Mouse (Mus musculus) G1E-ER4 (cell line): Measurements from ENCODE around the gene Trappc5. TPM values are rescaled to one million over a fixed set of nuclear protein-coding genes. Genes with fewer than 3 reads are reported as not detected.

Source experiments
- GATA1 ChIP-seq: IDR thresholded peaks from one replicate; pipeline ENCODE4 v1.8.0; 2012; ENCODE audit warnings: low read length, inconsistent platforms
- polyA plus RNA-seq: library from polyadenylated mRNA; stranded (reverse); fragments of >175 nt; gene quantifications from 2 replicates; pipeline ENCODE4 v1.2.3, GENCODE M21; 2012

Gene Trappc5
- polyA plus RNA-seq, 1 experiment, result 22.4 TPM

- no peak for TF ChIP-seq GATA1
These were observed 25.4 kb downstream of the Trappc5 start for GRCm38 (mm10) chr8:3701491-3701890.

- TF ChIP-seq GATA1, result no peak
These were observed 29.6 kb downstream of the Trappc5 start for GRCm38 (mm10) chr8:3705711-3706110.

GRCm38 (mm10) chr8:3707611-3708010 lies 31.5 kb downstream of the Trappc5 start:
- TF ChIP-seq GATA1, result no peak

- no peak for TF ChIP-seq GATA1
These were observed 34.2 kb downstream of the Trappc5 start for GRCm38 (mm10) chr8:3710312-3710711.

GRCm38 (mm10) chr8:3711646-3712045 lies 35.5 kb downstream of the Trappc5 start:
- no peak for TF ChIP-seq GATA1

GRCm38 (mm10) chr8:3717321-3717954 lies 41.3 kb downstream of the Trappc5 start:
- no peak for TF ChIP-seq GATA1

GRCm38 (mm10) chr8:3718559-3718958 lies 42.5 kb downstream of the Trappc5 start:
- no peak for TF ChIP-seq GATA1

GRCm38 (mm10) chr8:3720551-3720950 lies 44.5 kb downstream of the Trappc5 start, which contains the start of gene Clec4g:
Gene Clec4g (minus strand): TSS chr8:3720651.
- TF ChIP-seq GATA1, result no peak

GRCm38 (mm10) chr8:3721041-3721440 lies 44.9 kb downstream of the Trappc5 start:
- TF ChIP-seq GATA1, result no peak

Other genes with a start within 250 kb of the Trappc5 start
- 0.45 and 0.79 TPM in 2 replicates for gene Pex11g, start 208.6 kb upstream of the Trappc5 start, polyA plus RNA-seq
- gene Tex45, start 205.4 kb upstream of the Trappc5 start, polyA plus RNA-seq, result 0.04 TPM in 1 of 2 replicates, not detected in the other
- gene Zfp358, start 183.2 kb upstream of the Trappc5 start, polyA plus RNA-seq, result 14.9 and 16.7 TPM in 2 replicates
- 106 and 187 TPM in 2 replicates for gene Mcoln1, start 175.8 kb upstream of the Trappc5 start, polyA plus RNA-seq
- gene Pnpla6, start 160.9 kb upstream of the Trappc5 start, polyA plus RNA-seq, result 23.2 and 24.6 TPM in 2 replicates
- gene C330021F23Rik, start 108.3 kb upstream of the Trappc5 start, polyA plus RNA-seq, result not detected in 2 replicates
- not detected in 2 replicates for gene Camsap3, start 89.0 kb upstream of the Trappc5 start, polyA plus RNA-seq
- 38.8 and 51.5 TPM in 2 replicates for gene Xab2, start 55.0 kb upstream of the Trappc5 start, polyA plus RNA-seq
- 50.5 and 55.8 TPM in 2 replicates for gene Pet100, start 54.8 kb upstream of the Trappc5 start, polyA plus RNA-seq
- not detected in 2 replicates for gene Pcp2, start 50.8 kb upstream of the Trappc5 start, polyA plus RNA-seq
- 250 and 417 TPM in 2 replicates for gene Stxbp2, start 45.3 kb upstream of the Trappc5 start, polyA plus RNA-seq
- not detected in 2 replicates for gene Retn, start 20.5 kb upstream of the Trappc5 start, polyA plus RNA-seq
- gene Mcemp1, start 10.5 kb upstream of the Trappc5 start, polyA plus RNA-seq, result not detected in 2 replicates
- gene Fcor, start 3.9 kb upstream of the Trappc5 start, polyA plus RNA-seq, result not detected in 2 replicates
- not detected in 2 replicates for gene Fcer2a, start 17.9 kb downstream of the Trappc5 start, polyA plus RNA-seq
- gene Clec4g, start 44.4 kb downstream of the Trappc5 start, polyA plus RNA-seq, result not detected in 2 replicates
- gene Cd209a, start 72.7 kb downstream of the Trappc5 start, polyA plus RNA-seq, result not detected in 2 replicates
- not detected in 2 replicates for gene Cd209e, start 178.0 kb downstream of the Trappc5 start, polyA plus RNA-seq
- gene Cd209d, start 202.3 kb downstream of the Trappc5 start, polyA plus RNA-seq, result not detected in 2 replicates